Mouse (Mus musculus): ENCODE data around the gene Asic3.
A peak's percentile ranks its signal among the peaks of the same experiment; 100 is the strongest.

Gene Asic3

GRCm38 (mm10) chr5:24413042-24413693, at the start of gene Asic3:
TSS of gene Asic3 (plus strand) at chr5:24413392.
- DNase-seq (ENCODE audit: low read depth, low spot score) = no peak

GRCm38 (mm10) chr5:24363467-24363866, 49.7 kb upstream of the Asic3 start:
- no peak for DNase-seq (ENCODE audit: low read depth, low spot score)

GRCm38 (mm10) chr5:24364061-24364460, 49.1 kb upstream of the Asic3 start:
- DNase-seq (ENCODE audit: low read depth, low spot score) = no peak

GRCm38 (mm10) chr5:24364508-24364907, 48.7 kb upstream of the Asic3 start, which contains the start of gene Nos3:
TSS of gene Nos3 (plus strand) at chr5:24364810.
- DNase-seq (ENCODE audit: low read depth, low spot score) = peak; percentile 27

GRCm38 (mm10) chr5:24364963-24365362, 48.2 kb upstream of the Asic3 start:
- DNase-seq (ENCODE audit: low read depth, low spot score) = no peak

GRCm38 (mm10) chr5:24365528-24365927, 47.7 kb upstream of the Asic3 start:
- no peak for DNase-seq (ENCODE audit: low read depth, low spot score)

- no peak for DNase-seq (ENCODE audit: low read depth, low spot score)
These were observed 46.8 kb upstream of the Asic3 start for GRCm38 (mm10) chr5:24366426-24366825.

- no peak for DNase-seq (ENCODE audit: low read depth, low spot score)
These were observed 43.4 kb upstream of the Asic3 start for GRCm38 (mm10) chr5:24369767-24370166.

GRCm38 (mm10) chr5:24373807-24374206, 39.4 kb upstream of the Asic3 start:
- no peak for DNase-seq (ENCODE audit: low read depth, low spot score)

GRCm38 (mm10) chr5:24374216-24374615, 39.0 kb upstream of the Asic3 start:
- DNase-seq (ENCODE audit: low read depth, low spot score) = no peak

GRCm38 (mm10) chr5:24374666-24375328, 38.4 kb upstream of the Asic3 start:
- no peak for DNase-seq (ENCODE audit: low read depth, low spot score)

GRCm38 (mm10) chr5:24378700-24379099, 34.5 kb upstream of the Asic3 start:
- no peak for DNase-seq (ENCODE audit: low read depth, low spot score)

- DNase-seq (ENCODE audit: low read depth, low spot score) = no peak
These were observed 33.7 kb upstream of the Asic3 start for GRCm38 (mm10) chr5:24379501-24379900.

GRCm38 (mm10) chr5:24380499-24380898, 32.7 kb upstream of the Asic3 start:
- no peak for DNase-seq (ENCODE audit: low read depth, low spot score)

- DNase-seq (ENCODE audit: low read depth, low spot score) = no peak
These were observed 31.7 kb upstream of the Asic3 start for GRCm38 (mm10) chr5:24381486-24381885.

GRCm38 (mm10) chr5:24381988-24382387, 31.2 kb upstream of the Asic3 start:
- DNase-seq (ENCODE audit: low read depth, low spot score) = no peak

GRCm38 (mm10) chr5:24383026-24383859, 29.9 kb upstream of the Asic3 start:
- peak; percentile 99 for DNase-seq (ENCODE audit: low read depth, low spot score)

GRCm38 (mm10) chr5:24384407-24384806, 28.8 kb upstream of the Asic3 start:
- no peak for DNase-seq (ENCODE audit: low read depth, low spot score)

GRCm38 (mm10) chr5:24385374-24385773, 27.8 kb upstream of the Asic3 start:
- no peak for DNase-seq (ENCODE audit: low read depth, low spot score)

GRCm38 (mm10) chr5:24385887-24386550, 27.2 kb upstream of the Asic3 start:
- no peak for DNase-seq (ENCODE audit: low read depth, low spot score)

GRCm38 (mm10) chr5:24387264-24388241, 25.6 kb upstream of the Asic3 start:
- DNase-seq (ENCODE audit: low read depth, low spot score) = peak; percentile 78

All from R1 (cell line).